Mouse (Mus musculus): ENCODE data around the gene Zbtb16.

GRCm38 (mm10) chr9:48744916-48745315 is 91.1 kb downstream of the Zbtb16 start:
- no peak for TF ChIP-seq CTCF (IDR thresholded peaks at IDR 0.05; ENCODE audit: low read depth, low read length)
- no peak for TF ChIP-seq POLR2A (IDR thresholded peaks at IDR 0.05; ENCODE audit: extremely low read depth, insufficient read depth, low read length)
